Mouse (Mus musculus) lung, embryonic 15.5 days (tissue): Measurements from ENCODE around the gene Clca2. TPM values are rescaled to one million over a fixed set of nuclear protein-coding genes. Genes with fewer than 3 reads are reported as not detected.
"Not testable (repeated sequence)": the region's sequence is repeated elsewhere in the genome, so short reads cannot be mapped to it uniquely, and the experiment has no call there.

ENCODE experiments used
- ATAC-seq: fragments of 200-750 bp; cut with Nextera tagmentation; 2 replicates; pipeline ENCODE4 v1.8.0; 2017; ENCODE audit warnings: moderate number of reproducible peaks, borderline replicate concordance; ENCODE audit not compliant: low FRiP score, low TSS enrichment; ENCODE audit errors: extremely low read depth
- H3K27ac ChIP-seq: fragments of 300-500 bp; sonication (generic); 2 replicates; pipeline ENCODE4 v1.5.1; 2015; ENCODE audit warnings: moderate library complexity, mild to moderate bottlenecking, inconsistent platforms
- H3K27me3 ChIP-seq: fragments of 300-500 bp; sonication (generic); 2 replicates; pipeline ENCODE4 v1.6.1; 2015; ENCODE audit warnings: inconsistent platforms
- H3K36me3 ChIP-seq: fragments of 300-500 bp; sonication (generic); 2 replicates; pipeline ENCODE4 v1.6.1; 2015; ENCODE audit warnings: inconsistent platforms
- H3K4me1 ChIP-seq: fragments of 300-500 bp; sonication (generic); 2 replicates; pipeline ENCODE4 v1.6.1; 2015; ENCODE audit warnings: inconsistent platforms
- H3K4me2 ChIP-seq: fragments of 300-500 bp; sonication (generic); 2 replicates; pipeline ENCODE4 v1.6.1; 2015; ENCODE audit warnings: inconsistent platforms, mild to moderate bottlenecking, moderate library complexity
- H3K4me3 ChIP-seq: fragments of 300-500 bp; sonication (generic); 2 replicates; pipeline ENCODE4 v1.5.1; 2015; ENCODE audit warnings: mild to moderate bottlenecking, inconsistent platforms
- H3K9ac ChIP-seq: fragments of 300-500 bp; sonication (generic); 2 replicates; pipeline ENCODE4 v1.6.1; 2015; ENCODE audit warnings: inconsistent platforms
- H3K9me3 ChIP-seq: fragments of 300-500 bp; sonication (generic); 2 replicates; pipeline ENCODE4 v1.6.1; 2016; ENCODE audit warnings: inconsistent platforms
- WGBS: fragments of 180-500 bp; shearing (Covaris S2); methylation state at CpG from one replicate; pipeline ENCODE4 v1.1.7; 2015; 5-methylcytosine and 5-hydroxymethylcytosine counted together
- polyA plus RNA-seq: library from polyadenylated mRNA; unstranded; fragments of >200 nt; fragmentation: Nextera tagmentation; extraction: Ambion mirVana; gene quantifications from 2 replicates; pipeline ENCODE4 v1.2.1, GENCODE M21; 2015

Gene Clca2
- polyA plus RNA-seq, 1 experiment from 2014 or later, result 0.37 TPM

DNA sequence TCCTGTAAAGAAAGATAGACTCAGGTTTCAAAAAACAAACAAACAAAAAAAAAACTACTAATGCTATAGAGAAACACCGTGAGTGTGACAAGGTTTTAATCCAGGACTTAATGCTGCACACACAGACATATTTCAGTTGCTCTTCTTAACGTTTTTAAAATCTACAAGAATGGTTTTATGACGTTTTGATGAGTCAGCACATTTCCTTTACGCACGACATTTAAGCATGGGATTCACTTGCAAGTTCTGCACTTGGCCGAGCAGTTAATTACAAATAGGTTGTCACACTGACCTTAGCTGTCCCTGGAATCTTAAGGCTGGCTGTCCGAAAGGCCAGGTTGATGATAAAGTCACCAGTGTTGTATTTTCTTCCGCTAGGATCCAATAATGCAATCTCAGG, 18.3 kb downstream of the Clca2 start:
- no peaks in the 10 kb centered on the region for H3K27me3 ChIP-seq
- H3K36me3 ChIP-seq, result no peaks in the 10 kb centered on the region
- H3K27ac ChIP-seq, result no peak overlapping the region
- 72% methylated on average over 8 of the region's 8 CpGs for WGBS
- no peak overlapping the region for H3K4me3 ChIP-seq
- no peak overlapping the region for H3K4me2 ChIP-seq
- no peak overlapping the region for H3K9ac ChIP-seq
- no peaks in the 10 kb centered on the region for H3K4me1 ChIP-seq
- H3K9me3 ChIP-seq, result no peaks in the 10 kb centered on the region
- no peak for ATAC-seq

DNA sequence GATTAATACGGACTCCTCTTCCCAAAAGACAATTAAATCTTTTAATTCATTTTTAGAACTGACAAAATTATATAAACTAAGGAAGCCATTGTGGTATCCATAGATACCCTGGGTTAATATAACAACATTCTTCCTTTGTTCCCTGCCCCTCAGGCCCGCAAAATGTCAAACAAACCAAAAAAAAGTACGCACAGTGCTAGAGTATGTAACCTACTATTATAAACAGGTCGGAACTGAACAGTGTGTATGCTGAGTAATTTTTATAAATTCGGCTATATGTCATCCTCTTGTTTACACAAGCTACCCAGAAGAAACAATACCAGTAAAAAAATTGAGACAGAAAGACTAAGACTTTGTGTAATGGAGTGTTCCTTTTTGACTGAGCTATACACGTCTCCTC, 20.8 kb downstream of the Clca2 start:
- Histone ChIP-seq H3K27ac (no peak overlapping the region), H3K36me3 (no peaks in the 10 kb centered on the region), H3K27me3 (no peaks in the 10 kb centered on the region), H3K9me3 (no peaks in the 10 kb centered on the region), H3K4me2 (no peak overlapping the region), H3K9ac (no peak overlapping the region), H3K4me1 (no peaks in the 10 kb centered on the region), H3K4me3 (no peak overlapping the region)
- 32% methylated on average over 6 of the region's 6 CpGs for WGBS
- ATAC-seq, result no peak

DNA sequence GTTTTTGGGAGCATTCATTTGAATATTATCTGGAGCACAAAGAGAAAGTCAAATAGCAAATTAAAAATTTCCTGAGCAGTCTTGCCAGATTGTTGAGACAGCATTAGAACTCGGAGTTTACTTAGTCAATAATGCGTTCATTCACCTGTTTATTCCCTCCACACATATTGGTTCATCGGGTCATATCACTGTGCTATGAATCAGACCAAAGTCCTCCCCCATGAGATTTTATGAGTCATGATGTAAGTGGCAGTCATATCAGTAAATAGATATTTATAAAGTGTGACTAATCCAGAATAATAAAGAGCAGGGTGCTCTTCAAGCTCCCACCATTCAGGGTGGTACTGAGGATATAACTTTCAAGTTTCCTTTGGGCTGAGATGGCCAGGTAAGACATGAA, 26.9 kb downstream of the Clca2 start:
- Histone ChIP-seq H3K4me2 (no peak overlapping the region), H3K27ac (no peak overlapping the region), H3K4me3 (no peak overlapping the region), H3K9me3 (no peaks in the 10 kb centered on the region), H3K4me1 (no peaks in the 10 kb centered on the region), H3K9ac (no peak overlapping the region), H3K27me3 (no peaks in the 10 kb centered on the region), H3K36me3 (no peaks in the 10 kb centered on the region)
- WGBS, result 91% methylated on average over 3 of the region's 3 CpGs
- ATAC-seq, result no peak

DNA sequence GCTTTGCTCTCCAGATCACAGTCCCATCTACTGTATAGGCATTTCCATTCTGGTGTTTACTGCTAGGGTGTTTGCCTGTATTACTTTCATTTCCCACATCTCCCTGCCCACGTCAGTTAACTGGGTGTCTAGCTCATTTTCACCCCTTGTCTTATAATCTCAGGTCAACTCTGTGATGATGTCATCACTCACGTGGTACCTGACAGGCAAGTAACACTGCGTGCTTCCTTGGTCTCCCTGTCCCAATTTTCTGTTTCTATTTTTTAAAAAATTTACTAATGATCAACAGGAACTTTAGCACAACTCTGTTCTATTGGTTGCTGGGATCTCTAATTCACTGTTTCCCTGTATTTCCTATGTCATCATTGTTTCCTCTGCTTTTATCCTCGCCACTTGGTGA, 30.3 kb downstream of the Clca2 start:
- WGBS, result 71% methylated on average over 4 of the region's 4 CpGs

DNA sequence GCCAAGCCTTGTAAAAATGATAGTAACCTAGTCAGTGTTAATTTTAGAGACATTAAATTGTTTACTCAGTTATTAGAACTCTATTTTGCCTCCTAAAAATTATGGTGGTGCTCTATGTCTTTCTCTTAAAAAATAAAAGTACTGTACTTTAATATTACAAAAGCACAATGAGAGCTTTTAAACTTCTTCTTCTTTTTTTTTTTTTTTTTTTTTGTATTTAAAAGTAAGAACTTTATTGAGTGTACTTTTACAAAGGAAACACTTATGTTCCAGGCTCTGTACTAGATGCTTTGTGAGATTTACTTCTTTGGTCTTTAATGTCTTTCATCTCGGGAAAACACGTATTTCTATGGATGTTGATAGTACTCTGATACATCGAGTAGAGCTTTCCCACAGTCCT, 44.1 kb downstream of the Clca2 start:
- not testable (repeated sequence) for H3K9ac ChIP-seq, H3K9me3 ChIP-seq, ATAC-seq, H3K36me3 ChIP-seq, H3K27ac ChIP-seq, H3K27me3 ChIP-seq, H3K4me3 ChIP-seq, H3K4me1 ChIP-seq, H3K4me2 ChIP-seq
- WGBS, result 95% methylated on average over 3 of the region's 3 CpGs

More for the DNA sequence above, 30.3 kb downstream of the Clca2 start:
- no peak for ATAC-seq
- Histone ChIP-seq H3K4me2 (no peak overlapping the region), H3K9ac (no peak overlapping the region), H3K36me3 (no peaks in the 10 kb centered on the region), H3K9me3 (no peaks in the 10 kb centered on the region), H3K27me3 (no peaks in the 10 kb centered on the region), H3K27ac (no peak overlapping the region), H3K4me1 (no peaks in the 10 kb centered on the region), H3K4me3 (no peak overlapping the region)

DNA sequence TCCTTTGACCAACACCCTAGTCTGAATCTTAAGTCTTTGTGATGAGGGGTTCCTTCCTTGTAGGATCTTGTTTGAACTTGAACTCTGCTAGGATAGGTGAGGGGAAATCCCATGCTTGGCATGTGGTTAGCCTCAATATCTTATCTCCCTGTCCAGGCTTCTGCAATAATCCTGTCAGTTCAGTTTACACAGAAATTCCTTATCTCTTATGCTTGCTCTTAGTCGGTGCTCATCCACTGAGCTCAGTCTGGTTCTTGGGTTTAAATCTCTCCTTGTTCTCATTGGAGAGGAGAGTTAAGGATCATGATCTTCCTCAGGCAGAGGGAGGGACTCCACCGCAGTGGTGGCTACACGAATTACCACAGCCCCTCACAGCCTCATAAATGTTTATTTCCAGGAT, 49.4 kb downstream of the Clca2 start:
- Histone ChIP-seq H3K27ac (no peak overlapping the region), H3K4me2 (no peak overlapping the region), H3K4me3 (no peak overlapping the region), H3K27me3 (no peaks in the 10 kb centered on the region), H3K9me3 (no peaks in the 10 kb centered on the region), H3K4me1 (no peaks in the 10 kb centered on the region), H3K9ac (no peak overlapping the region), H3K36me3 (no peaks in the 10 kb centered on the region)
- no peak for ATAC-seq
- whole genome bisulfite sequencing, result 44% methylated on average over 3 of the region's 3 CpGs

DNA sequence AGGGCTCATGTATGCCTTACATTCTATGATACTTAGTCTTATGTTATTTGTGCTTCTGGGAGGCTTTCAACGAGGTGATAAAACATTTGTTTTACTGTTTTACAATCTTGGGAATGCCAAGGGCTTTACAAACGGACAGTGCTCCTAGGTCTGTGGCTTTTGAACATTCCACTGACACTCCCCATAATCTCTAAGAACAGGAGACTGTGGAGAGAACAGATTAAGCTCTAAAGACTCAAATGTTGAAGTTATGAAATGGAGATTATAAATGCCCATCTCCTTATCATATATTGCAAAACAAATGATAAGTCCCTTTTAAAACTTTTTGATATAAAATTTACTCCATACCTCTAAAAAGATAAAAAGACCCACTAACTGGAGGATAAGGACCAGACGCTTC, 60.4 kb downstream of the Clca2 start:
- no peaks in the 10 kb centered on the region for H3K4me1 ChIP-seq
- no peaks in the 10 kb centered on the region for H3K36me3 ChIP-seq
- H3K27me3 ChIP-seq, result no peaks in the 10 kb centered on the region
- H3K4me3 ChIP-seq, result no peak overlapping the region
- 35% methylated on average over 3 of the region's 3 CpGs for WGBS
- no peak overlapping the region for H3K27ac ChIP-seq
- H3K9ac ChIP-seq, result no peak overlapping the region
- no peak for ATAC-seq
- H3K4me2 ChIP-seq, result no peak overlapping the region
- no peaks in the 10 kb centered on the region for H3K9me3 ChIP-seq

DNA sequence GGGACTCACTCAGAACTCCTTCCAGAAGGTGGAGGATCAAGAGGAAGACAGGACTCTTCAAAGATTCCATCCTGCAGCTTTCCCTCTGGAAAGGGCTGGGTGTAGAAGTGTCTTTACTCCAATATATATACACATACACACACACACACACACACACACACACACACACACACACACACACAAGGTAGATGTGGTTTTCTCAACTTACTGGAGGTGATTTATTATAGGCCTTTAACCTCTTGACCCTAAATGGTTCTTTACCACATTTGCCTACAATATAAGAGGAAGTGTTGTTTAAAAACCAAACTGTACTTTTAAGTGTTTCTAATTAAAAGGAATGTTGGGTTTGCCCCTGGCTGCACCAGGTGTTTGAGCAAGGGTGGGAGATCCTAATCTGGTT, 66.6 kb downstream of the Clca2 start, which contains the start of gene Clca1:
Gene Clca1, minus strand, starts transcription at position 101 of the 400 bp plus-strand sequence.
- Histone ChIP-seq H3K4me2 (no peak within 1 kb of the TSS), H3K4me3 (no peak within 1 kb of the TSS), H3K9ac (no peak within 1 kb of the TSS), H3K36me3 (no peaks in the 10 kb centered on the region), H3K9me3 (no peaks in the 10 kb centered on the region), H3K27me3 (no peaks in the 10 kb centered on the region), H3K27ac (no peak within 1 kb of the TSS), H3K4me1 (no peaks in the 10 kb centered on the region)
- no peak for ATAC-seq

DNA sequence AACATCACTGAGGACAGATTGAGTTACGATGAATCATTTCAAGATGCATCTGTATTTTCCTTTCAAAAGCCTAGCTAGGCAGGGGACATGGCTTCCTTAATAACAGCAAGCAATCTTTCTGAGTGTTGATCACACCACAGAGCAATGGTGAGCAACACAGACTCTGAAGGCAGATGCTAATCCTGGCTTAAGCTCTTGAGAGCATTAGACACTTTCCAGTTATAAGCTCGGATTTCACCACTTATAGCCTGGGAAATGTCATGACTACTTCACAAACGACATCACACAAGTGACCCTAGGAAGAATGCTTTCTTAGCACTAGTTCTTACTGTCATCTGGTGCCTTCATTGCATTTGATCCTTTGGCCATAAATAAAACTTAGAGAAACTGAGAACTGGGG, 71.2 kb downstream of the Clca2 start:
- WGBS, result 64% methylated on average over 3 of the region's 3 CpGs
- Histone ChIP-seq H3K9ac (no peak overlapping the region), H3K36me3 (no peaks in the 10 kb centered on the region), H3K4me1 (no peaks in the 10 kb centered on the region), H3K27ac (no peak overlapping the region), H3K4me2 (no peak overlapping the region), H3K4me3 (no peak overlapping the region), H3K9me3 (no peaks in the 10 kb centered on the region), H3K27me3 (no peaks in the 10 kb centered on the region)
- ATAC-seq, result no peak

DNA sequence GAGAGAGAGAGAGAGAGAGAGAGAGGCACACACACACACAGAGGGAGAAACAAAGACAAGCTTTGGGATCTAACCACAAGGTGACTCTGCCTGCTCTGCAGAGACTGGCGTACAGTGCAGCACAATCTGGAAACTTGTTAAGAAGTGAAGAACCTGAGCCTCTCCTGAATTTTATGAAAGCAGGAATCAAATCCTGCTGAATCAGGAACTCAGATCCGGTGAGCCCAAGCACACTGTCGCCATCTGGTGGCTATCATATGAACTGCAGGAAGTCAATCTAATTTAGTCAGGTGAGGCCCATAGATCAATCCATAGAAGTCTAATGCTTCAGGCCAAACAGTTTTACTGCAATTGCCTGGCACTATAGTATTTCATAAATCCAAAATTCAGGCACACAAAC, 72.5 kb downstream of the Clca2 start:
- Histone ChIP-seq H3K36me3 (no peaks in the 10 kb centered on the region), H3K9ac (no peak overlapping the region), H3K4me2 (no peak overlapping the region), H3K27ac (no peak overlapping the region), H3K27me3 (no peaks in the 10 kb centered on the region), H3K9me3 (no peaks in the 10 kb centered on the region), H3K4me1 (no peaks in the 10 kb centered on the region), H3K4me3 (no peak overlapping the region)
- ATAC-seq, result no peak
- WGBS, result 23% methylated on average over 3 of the region's 3 CpGs

Other genes with a start within 250 kb of the Clca2 start
- gene Clca4b, start 166.9 kb downstream of the Clca2 start, polyA plus RNA-seq, result not detected in 2 replicates
- gene Clca4a, start 124.4 kb downstream of the Clca2 start, polyA plus RNA-seq, result not detected in 2 replicates
- 0.09 TPM in 1 of 2 replicates, not detected in the other for gene Clca1, start 66.7 kb downstream of the Clca2 start, polyA plus RNA-seq
- 15.1 and 16.8 TPM in 2 replicates for gene Odf2l, start 19.1 kb upstream of the Clca2 start, polyA plus RNA-seq
- 1.2 and 2.4 TPM in 2 replicates for gene Col24a1, start 193.0 kb upstream of the Clca2 start, polyA plus RNA-seq